Mouse (Mus musculus): ENCODE measurements at regions not wholly inside any gene's neighbourhood (a gene's known extent, or its start where the extent isn't known, plus 50 kb on each side); places are given as distances from the start of the nearest gene placed in this dataset.
A peak's percentile ranks its signal among the peaks of the same experiment; 100 is the strongest.

DNA sequence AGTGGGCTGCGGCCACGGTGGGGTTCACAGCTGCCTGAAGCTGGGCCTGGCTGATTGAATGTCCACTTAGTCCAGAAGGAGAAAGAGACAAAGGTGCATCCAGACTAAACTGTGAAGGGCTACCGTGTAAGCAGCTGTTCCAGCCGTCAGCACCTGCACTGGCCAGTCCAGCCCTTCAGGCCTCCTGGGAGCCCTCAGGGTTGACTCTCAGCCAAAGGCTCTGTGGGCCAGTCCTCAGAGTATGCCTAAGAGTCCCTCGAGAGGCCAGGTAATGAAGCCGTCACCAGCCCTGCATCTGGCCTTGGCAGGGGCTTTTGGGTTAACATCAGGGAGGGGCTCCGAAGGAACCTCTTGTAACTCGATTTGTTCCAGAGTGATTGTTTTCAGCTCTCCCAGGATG is 187.4 kb downstream of the Gpd2 start:
- no peak for DNase-seq

DNA sequence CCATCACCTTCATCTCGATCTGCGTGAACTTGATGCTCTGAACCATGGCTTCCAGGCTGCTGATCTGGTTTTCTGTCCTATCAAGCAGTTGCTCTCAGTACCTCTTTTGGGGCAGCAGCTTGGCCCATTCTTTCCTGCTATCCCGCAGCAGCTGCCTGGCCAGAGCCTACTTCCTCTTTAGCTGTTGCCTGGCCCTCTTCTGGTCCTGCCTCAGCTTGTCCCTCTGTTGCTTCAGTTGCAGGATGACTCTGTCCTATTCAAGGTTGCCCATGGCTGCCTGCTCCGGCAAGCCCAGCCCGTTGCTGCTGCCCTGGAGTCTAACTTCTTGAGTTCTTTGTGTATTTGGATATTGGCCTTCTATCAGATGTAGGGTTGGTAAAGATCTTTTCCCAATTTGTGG is 188.0 kb downstream of the Gpd2 start:
- no peak for DNase-seq

DNA sequence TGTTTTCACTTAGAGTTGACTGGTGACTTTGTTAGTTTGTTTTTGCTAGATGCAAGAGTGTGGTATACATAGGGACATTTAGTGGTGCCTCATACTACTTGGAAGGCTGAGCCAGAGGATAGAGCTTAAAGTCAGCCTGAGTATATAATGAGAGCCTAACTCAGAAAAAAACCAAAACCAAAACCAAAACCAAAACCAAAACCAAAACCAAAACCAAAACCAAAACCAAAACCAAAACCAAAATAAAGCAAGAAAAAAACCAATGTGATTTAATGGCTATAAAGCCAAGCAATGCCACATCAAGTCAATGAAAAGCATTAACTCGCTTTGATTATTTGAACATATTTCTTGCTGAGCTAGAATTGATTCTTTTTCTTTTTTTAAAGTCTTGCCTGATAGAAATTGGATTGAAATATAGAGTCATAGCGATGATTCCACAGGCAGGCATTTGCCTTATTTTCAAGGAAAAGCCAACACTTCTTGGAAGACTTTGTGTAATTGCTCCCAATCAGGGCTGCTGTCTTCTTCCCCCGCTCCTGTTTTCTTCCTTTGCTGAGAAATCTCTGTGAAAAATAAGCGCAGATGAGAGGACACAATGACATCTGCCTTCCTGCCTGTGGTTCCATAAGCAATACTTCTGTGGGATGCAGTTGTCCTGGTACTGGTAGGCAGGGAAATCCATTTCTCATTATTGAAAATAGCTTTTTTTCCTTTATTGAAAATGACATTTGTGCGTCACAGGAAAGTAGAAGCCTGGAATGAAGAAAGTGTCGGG is 213.7 kb downstream of the Gpd2 start:
- DNase-seq = no peak

DNA sequence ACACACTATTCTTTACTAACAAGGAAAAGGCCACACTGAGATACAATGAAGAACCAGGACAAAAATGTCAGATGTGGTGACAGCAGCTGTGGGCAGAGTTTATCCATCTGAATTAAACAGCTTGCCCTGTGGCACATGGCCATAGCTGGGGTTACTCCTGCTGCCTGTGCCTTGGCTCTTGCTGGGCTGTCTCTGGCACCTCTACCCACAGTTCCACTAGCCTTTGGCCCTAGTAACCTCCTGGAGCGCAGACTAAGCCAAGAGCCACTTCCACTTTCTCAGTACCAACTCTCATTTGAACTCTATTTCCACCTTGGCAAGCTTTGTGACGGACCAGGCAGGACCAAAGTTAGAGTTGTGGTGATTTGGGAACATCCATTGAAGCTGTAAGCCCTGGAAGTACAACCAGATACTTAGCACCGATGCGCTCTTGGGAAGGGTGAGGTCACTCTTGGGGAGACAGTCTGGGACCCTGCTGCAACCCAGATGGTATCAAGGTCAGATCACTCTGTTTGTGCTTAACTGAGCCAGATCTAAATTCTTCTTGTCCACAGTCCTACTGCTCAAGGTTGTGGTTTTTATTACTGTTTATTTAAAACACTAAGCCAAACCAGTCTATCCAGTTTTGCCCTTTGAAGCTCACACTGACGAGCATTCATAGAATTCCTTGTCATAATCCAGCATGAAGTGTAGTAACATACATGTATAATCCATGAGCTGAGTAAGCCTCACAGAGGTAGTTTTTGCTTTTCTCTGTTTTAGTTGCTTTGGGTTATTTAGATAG is 216.7 kb downstream of the Gpd2 start:
- peak; percentile 26 for DNase-seq

DNA sequence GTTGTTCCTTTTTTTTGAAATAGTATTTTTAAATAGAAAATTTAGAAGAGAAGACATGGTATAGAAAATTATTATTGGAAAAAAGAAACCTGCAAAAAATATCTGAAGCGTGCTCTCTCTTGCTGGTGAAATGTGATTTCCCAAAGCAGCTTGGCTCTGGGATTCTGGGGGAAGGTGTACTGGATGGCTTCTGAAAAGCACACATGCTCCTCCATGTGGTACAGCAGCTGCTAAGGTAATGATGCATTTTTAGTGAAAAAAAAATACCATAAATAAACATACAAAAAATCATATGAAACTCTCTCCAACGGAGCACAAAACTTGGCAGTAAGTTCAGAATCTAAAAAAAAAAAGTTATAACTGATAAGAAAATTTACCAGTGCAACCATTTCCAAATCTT is 222.5 kb downstream of the Gpd2 start:
- DNase-seq = no peak

DNA sequence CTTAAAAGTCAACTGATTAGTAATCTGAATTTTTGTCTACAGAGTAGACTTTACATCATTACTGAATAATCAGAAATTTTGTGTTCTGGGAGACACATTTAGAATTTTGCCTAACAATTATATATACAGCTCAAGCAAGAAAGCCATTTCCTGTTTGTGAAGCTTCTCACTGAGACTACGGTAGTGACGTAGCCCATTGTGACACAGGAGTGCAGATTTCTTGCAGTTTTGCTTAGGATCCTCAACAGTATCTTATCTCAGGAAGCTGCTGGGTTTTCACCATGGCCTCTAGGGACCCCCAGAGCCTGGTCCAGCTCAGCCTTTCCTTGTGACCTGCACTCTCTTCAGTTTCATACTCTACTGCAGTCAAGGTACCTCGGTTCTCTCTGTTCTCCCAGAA is 236.4 kb downstream of the Gpd2 start:
- DNase-seq = no peak

DNA sequence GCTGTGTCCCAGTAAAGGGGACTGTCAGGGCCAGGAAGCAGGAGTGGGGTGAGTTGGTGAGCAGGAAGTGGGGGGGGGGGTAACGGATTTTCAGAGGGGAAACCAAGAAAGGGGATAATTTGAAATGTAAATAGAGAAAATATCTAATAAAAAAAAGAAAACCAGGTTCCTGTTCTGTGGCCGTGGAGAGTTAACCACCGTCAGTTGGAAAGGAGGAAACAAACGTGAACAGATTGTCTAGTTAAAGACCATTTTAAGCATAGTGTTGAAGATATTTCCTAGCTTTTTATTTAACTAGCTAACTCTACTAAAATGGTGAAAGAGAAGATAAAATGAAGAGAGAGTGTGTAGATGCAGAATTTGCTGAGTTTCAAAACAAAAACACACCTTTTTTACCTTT is 254.7 kb downstream of the Gpd2 start:
- no peak for DNase-seq

DNA sequence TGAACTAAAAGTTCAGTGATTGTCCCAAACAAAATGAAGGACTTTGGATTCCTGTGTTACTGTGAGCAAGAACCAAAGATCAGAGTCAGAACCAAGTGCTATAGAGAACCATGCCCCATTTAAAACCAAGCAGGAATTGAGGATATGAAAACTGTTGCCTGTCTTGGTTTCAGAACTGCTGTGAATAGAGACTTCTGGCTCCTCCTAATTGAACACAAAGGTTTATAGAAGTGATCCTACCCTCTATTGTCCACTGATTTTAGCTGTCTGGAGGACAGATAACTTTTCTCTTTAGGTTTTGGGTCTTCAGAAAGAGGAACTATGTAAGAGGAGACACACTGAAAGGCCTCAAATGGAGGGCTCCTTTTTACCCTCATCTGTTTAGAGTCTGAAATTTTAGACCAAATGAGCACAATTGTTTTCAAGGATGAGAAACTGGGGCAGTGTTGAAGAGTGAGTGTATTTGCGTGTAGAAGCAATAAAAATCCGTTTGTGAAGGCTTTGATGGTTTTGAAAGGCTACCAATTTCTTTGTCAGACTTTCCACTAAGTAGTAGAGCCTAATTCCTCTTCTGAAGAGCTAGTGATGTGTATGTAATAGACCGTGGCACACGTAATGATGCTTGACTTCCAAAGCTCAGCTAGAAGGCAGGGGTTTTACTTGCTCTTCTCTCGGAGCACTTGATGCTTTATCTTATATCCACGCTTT is 255.6 kb downstream of the Gpd2 start:
- DNase-seq = no peak

DNA sequence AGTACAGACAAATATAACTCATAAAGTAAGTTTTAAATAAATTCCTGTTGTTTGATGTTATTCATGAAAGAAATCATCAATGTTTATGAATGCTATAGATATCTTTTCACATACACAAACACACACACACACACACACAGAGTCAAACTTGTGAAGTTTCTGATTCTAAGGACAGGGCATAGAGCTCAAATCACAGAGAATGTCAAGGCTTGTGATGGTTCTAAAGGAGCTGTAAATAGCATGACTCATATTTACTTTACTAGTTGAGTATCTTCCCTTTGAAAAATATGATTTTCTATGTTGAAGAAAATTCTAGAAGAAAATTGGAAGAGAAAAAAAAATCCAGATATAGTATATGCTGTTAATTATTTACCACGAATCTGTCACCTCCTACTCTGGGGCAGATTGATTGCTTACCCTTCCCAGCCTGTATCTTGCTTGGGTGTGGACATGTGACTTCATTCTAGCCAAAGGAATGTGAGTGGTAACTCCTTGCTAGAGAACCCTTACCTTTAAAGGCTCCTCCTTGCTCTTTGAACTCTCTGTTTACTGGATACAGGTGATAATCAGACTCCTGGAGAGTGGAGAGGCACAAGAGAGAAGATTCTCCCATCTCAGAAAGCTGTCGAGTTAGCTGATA is 259.0 kb downstream of the Gpd2 start:
- DNase-seq = no peak

DNA sequence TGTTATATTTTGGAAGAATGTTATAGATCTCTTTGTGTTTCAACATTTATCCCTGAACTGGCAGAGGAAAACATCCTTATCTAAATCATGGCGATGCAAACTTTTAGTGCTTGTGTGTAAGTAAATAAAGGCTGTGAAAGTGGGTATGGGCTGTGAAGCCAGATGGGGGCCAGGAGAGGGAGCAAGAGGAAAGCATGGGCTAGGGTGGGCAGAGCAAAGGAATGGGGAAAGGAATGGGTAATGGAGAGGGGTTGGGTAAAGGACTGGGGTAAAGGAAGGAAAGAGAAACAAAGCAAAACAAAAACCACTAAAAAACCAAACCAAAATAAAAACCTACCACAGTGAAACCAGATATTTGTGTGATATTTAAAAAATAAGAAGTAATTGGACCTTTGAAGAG is 260.5 kb downstream of the Gpd2 start:
- DNase-seq = no peak

DNA sequence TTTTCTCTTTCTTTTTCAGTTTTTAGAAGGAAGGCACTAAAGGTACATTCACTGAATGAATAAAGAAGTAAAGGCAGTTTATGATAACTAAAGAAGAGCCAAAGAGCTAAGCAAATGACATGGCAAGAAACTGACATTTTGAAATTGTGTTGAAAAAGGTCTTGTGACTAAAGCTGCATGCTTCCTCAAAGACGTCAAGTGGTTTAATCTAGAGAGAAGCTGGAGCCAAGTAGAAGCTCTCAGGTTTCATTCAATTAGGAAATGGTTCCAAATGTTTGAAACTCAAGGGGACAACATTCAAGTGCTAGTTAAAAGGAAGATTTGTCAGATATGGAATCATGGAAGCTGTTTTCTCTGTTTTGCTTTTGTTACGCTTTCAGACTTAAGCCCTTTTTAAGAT is 267.2 kb downstream of the Gpd2 start:
- DNase-seq = no peak

DNA sequence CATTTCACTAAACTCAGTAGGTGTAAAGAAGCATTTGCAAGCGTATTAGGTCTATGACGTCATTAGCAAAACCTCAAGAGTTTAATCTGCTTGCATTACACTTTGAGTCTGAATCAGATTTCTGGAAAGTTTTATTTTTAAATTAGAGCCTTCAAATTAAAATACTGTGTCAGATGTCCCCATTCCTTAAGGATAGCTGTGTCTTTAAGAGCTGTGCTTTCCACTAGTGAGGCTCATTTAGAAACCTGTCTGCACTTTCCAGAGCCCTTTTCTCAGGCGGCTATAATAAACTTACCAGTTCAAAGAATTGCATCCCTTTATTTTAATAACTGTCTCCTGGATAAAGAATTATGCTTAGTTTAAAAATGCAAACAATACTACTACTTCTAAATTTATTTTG is 285.0 kb downstream of the Gpd2 start:
- no peak for DNase-seq

DNA sequence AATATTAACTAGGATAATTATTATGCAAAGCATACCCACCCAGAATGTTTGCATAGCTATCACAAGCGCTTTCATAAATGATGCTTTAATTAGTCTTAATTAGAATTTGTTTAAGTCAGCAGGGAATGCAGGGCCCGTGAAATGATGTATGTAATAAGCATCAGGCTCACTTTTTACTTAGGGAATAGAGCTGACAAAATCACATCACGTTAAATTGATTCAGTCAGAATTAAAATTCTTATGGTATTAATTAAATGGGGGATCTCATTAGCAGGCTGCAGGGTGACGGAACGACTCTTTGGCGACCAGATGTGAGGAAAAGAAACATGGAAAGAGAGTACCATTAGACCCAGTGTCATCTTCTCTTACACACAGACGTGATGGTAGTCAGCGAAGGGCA is 285.5 kb downstream of the Gpd2 start:
- no peak for DNase-seq

DNA sequence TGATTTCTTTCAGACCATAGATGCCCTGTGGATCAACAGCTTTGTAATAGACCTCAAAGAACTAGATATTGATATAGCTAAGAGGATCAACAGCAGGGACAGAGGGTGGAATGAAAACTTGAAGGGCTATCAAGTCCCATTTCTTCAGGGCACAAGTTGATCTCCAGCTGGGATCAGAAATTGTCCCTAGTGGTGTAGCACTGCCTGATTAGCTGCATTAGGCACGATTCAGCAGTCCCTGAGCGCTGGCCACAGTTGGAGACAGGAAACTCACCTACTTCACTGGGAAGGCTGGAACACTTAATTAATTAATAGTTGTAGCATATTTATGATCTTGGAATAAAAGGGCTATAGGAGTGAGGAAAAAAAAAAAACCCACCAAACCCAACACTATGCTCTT is 290.5 kb downstream of the Gpd2 start:
- DNase-seq = no peak

DNA sequence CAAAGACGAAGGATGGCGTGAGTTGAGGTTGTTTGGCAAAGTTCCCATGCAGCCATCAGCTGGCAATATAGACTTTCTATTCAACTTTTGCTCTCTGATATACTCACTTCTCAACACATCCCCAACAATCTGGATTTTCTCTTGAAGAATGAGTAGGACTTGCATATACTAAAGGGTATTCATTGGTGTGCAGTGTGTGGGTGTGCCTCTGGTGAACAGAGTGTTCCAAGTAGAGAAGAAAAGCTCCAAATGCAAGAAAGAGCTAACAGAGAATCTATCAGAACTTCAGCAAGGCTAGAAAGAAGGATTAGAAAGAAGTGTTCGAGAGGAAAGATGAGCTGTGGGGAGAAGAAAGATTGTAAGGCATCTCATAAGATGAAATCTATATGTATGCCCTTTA is 302.4 kb downstream of the Gpd2 start:
- no peak for DNase-seq

DNA sequence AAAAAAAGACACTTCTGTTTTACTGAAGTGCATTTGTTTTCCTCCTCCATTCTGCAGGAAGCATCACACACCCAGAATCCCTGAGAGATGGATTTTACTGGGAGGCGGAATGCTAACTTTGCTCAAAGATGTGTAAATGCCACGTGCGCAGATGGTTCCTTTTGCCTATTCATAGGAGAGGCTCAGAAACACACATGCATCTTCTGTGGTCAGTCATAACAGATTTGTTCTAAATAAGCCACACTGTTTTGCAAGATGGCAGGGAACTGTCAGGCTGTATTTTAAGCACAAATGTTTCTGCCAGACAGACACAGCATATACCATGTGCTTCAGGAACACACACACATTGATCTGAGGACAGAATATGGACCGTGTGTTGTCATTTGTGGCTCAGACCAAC is 327.8 kb downstream of the Gpd2 start:
- DNase-seq = no peak

DNA sequence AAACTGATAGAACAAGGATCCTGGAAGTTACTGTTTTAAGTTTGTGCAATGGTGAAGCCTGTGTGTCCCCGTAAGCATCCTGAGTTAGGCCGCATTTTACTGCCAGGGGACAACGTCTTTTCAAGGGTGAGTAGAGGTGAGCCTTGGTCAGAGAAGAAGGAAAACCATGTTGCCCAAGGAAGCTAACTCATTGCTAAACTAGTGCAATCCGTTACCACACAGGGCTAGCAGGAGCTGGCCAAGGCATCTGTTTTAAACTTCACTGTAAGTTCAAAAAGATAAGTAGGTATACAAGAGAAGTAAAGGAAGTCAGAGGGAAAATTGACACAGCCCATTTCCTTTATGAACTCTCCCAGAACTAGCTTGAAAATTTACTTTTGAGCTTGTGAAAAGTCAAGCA is 328.7 kb downstream of the Gpd2 start:
- no peak for DNase-seq

DNA sequence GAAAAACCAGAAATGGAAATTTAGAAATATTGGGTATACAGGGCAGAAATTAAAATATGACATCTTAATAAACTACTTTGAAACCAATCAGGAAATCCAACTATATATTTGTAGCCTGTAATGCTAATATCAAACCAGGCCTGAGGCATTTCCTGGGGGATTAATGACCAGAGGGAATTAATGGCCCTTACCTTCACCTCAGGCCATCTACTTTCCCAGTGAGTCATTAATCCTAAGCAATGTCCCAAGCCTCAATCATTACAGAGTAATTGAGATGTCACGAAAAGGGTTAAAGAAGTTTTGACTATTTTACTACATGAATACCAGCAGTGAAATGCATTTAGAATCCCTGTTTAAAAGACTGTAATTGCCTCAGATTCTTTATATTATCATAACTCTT is 329.7 kb downstream of the Gpd2 start:
- DNase-seq = no peak

DNA sequence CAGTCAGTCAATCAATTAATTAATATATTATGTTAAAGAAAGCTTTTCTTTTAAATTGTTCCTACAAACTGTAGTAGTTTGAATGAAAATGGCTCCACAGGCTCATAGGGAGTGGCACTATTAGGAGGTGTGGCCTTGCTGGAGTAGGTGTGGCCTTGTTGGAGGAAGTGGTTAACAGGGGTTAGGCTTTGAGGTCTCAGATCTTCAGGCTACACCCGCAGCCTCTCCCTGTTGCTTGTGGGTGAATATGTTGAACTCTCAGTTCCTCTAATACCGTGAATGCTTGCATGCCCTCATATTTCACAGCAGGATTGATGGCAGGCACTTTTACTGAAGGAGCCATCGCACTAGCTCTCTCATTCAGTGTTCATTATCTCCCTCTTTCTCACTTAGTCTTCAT is 349.6 kb downstream of the Gpd2 start:
- no peak for DNase-seq

DNA sequence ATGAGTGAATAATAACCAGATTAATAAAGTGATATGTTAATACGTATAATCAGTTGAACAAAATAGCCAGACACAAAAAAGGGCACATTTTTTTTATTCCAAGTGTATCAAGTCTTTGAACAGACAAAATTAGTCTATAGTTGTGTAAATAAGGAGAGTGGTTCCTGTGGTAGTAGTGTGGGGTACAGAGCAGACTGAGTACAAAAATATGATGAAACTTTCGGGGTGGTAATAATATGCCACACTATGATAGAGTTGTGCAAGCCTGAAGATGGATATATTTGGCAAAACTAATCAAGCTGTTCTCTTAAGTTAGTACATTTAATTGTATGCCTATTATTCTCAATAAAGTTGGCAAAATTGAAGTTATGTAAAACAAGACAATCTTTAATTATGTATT is 356.1 kb downstream of the Gpd2 start:
- no peak for DNase-seq

DNA sequence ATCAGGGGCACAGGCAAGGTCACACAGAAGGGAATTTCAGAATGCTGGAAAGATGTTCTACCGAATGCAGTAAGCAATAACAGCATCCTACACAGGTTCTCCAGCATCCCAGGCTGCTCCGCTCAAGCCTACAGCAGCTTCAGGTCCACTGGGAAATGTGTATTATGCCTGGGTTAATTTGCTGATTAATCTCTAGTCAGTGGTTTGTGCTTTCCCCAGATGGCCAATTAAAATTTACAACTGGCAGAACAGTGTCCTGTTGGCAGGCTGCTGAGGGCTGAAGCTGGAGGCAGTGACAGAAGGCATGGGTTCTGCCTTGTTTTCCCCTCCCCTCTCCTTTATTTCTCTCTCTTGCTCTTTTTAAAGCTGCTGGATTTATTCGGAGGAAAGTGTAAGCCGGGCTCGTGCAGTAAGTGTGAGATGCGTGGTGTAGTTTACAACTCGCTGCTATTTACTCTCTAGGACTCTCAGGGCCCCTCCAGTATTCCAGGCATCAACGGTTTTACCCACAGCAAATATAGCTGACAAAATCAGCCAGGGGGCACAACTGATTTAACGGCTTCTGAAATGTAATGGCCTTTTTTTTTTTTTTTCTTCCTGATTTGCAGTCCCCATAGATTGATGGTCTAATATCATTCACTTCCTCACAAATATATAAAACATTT is 360.4 kb downstream of the Gpd2 start:
- DNase-seq = no peak

DNA sequence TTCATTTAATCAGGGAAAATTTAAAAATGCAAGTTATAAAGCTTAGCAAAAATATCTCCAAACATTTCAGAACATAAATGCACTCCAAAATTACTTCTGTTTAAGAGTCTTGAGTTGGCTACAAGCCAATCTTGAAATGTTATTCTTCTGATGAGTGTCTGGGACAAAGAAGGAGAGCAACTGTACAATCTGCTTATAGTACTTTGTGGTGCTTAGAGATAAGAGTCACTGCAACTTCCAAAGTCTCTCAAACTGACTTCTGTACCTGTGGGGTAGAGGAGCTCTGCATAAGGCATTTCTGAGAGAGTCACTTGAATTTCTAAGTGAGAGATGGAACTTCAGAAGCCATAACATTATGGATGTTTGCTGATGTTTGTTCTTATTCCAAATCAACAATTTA is 374.2 kb downstream of the Gpd2 start:
- DNase-seq = no peak

All from adrenal gland, postnatal 25 days (tissue).